Mouse (Mus musculus): Measurements from ENCODE around the gene Adgrg7.

DNA sequence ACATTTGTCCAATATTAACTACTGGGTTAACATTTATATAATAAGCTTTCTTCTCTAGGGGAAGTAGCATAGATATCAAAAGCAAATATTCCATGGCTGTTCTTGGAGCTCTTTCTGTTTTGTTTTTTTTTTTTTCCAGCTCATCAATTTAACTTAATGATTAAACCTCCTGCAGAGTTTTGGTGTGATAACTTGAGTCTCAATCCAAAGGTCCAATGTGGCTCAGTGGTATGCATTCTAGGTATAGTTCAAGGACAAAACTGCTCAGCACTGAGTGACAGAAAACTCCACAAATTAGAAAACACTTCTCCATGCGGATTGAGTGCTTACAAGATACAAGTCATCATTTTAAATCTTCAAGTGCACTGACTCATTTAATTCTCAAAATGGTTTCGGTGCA is 9.7 kb downstream of the Adgrg7 start:
- TF ChIP-seq CTCF (IDR thresholded peaks at IDR 0.05; ENCODE audit: insufficient read depth, low read depth, low read length) (no peak), POLR2A (IDR thresholded peaks at IDR 0.05; ENCODE audit: insufficient read depth, low read depth, low read length) (no peak)
